Mouse (Mus musculus) liver, postnatal 0 days (tissue): Measurements from ENCODE around the gene Fbxo9.

ENCODE experiments used
- CTCF ChIP-seq: sonication (generic); IDR thresholded peaks from 2 replicates; pipeline ENCODE4 v1.5.1; 2016; ENCODE audit warnings: antibody characterized with exemption, low read depth
- EP300 ChIP-seq: IDR thresholded peaks from 2 replicates; pipeline ENCODE4 v1.6.1; 2016; ENCODE audit warnings: antibody characterized with exemption, low read depth, mild to moderate bottlenecking

DNA sequence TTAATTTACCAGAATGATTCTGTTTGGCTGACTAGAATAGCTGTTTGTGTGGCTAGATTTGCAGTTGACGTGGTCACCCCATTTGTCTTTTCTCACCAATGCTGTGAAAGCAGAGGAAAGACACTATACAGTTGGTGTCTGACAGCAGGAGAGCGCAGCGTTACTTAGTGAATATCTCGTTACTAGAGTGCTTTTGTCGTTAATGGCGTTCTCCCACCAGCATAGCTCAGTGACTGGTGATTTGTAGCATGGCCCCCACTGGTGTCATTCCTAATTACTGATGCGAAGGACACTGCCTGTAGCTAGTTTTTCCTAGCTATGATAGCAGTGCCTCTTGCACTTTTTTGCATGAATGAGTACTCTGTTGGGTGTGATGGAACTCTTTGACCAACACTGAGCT is 26.8 kb upstream of the Fbxo9 start:
- TF ChIP-seq CTCF, result no peak
- no peak for TF ChIP-seq EP300
